Mouse (Mus musculus): Measurements from ENCODE around the gene Maea. TPM values are rescaled to one million over a fixed set of nuclear protein-coding genes. Genes with fewer than 3 reads are reported as not detected.

The Maea gene
- total RNA-seq, 1 experiment, result 90.2 TPM

GRCm38 (mm10) chr5:33351556-33352272 is 16.4 kb downstream of the Maea start:
- no peak for TF ChIP-seq HCFC1 (IDR thresholded peaks at IDR 0.05; ENCODE audit: borderline replicate concordance, insufficient read depth, low read length)
- TF ChIP-seq MAFK (IDR thresholded peaks at IDR 0.05; ENCODE audit: insufficient read depth, low read depth, low read length), result no peak
- TF ChIP-seq ZNF384 (IDR thresholded peaks at IDR 0.05; ENCODE audit: low read depth, low read length), result no peak
- no peak for TF ChIP-seq CHD2 (IDR thresholded peaks at IDR 0.05; ENCODE audit: low read depth, low read length)
- TF ChIP-seq ZC3H11A (IDR thresholded peaks at IDR 0.05; ENCODE audit: borderline replicate concordance, low read depth, low read length), result no peak
- in situ Hi-C loops (cut with MboI; ENCODE audit: low sequenced_read_pairs in 2 of 2, unreplicated experiment in 2 of 2), result no loop called here
- Histone ChIP-seq H3K36me3 (ENCODE audit: control insufficient read depth, insufficient read depth, low read length, poor library complexity, severe bottlenecking) (no peaks in the 10 kb centered on the region), H3K4me3 (ENCODE audit: insufficient read depth in 1 of 2, low read depth in 1 of 2, low read length in 2 of 2, poor library complexity in 1 of 2, severe bottlenecking in 1 of 2) (no peak overlapping the region), H3K9me3 (ENCODE audit: control insufficient read depth, insufficient read depth, low read depth, low read length) (no peaks in the 10 kb centered on the region), H3K4me1 (ENCODE audit: control insufficient read depth in 2 of 2, insufficient read depth in 2 of 2, low read length in 2 of 2, poor library complexity in 1 of 2) (peaks cover 0 to 7% of the 10 kb centered on the region in 2 experiments; a peak in 2 of 4 replicates), H3K27ac (ENCODE audit: insufficient read depth, low read depth, low read length, poor library complexity, severe bottlenecking) (no peak overlapping the region), H3K9ac (ENCODE audit: insufficient read depth, low read depth, low read length, poor library complexity, severe bottlenecking) (no peak overlapping the region)
- DNase-seq (ENCODE audit: low read depth, low spot score), result no peak

- H3K27ac ChIP-seq (ENCODE audit: insufficient read depth, low read depth, low read length, poor library complexity, severe bottlenecking), result no peak overlapping the region
- in situ Hi-C loops (cut with MboI; ENCODE audit: low sequenced_read_pairs in 2 of 2, unreplicated experiment in 2 of 2), result no loop called here
- H3K4me3 ChIP-seq (ENCODE audit: insufficient read depth in 1 of 2, low read depth in 1 of 2, low read length in 2 of 2, poor library complexity in 1 of 2, severe bottlenecking in 1 of 2), result no peak overlapping the region
- H3K4me1 ChIP-seq (ENCODE audit: control insufficient read depth in 2 of 2, insufficient read depth in 2 of 2, low read length in 2 of 2, poor library complexity in 1 of 2), result peaks cover 0 to 7% of the 10 kb centered on the region in 2 experiments; a peak in 2 of 4 replicates
- H3K9ac ChIP-seq (ENCODE audit: insufficient read depth, low read depth, low read length, poor library complexity, severe bottlenecking), result no peak overlapping the region
- H3K9me3 ChIP-seq (ENCODE audit: control insufficient read depth, insufficient read depth, low read depth, low read length), result no peaks in the 10 kb centered on the region
- no peak for DNase-seq (ENCODE audit: low read depth, low spot score)
- TF ChIP-seq MAFK (IDR thresholded peaks at IDR 0.05; ENCODE audit: insufficient read depth, low read depth, low read length) (no peak), ZNF384 (IDR thresholded peaks at IDR 0.05; ENCODE audit: low read depth, low read length) (no peak), ZC3H11A (IDR thresholded peaks at IDR 0.05; ENCODE audit: borderline replicate concordance, low read depth, low read length) (no peak), HCFC1 (IDR thresholded peaks at IDR 0.05; ENCODE audit: borderline replicate concordance, insufficient read depth, low read length) (no peak), CHD2 (IDR thresholded peaks at IDR 0.05; ENCODE audit: low read depth, low read length) (no peak)
- no peaks in the 10 kb centered on the region for H3K36me3 ChIP-seq (ENCODE audit: control insufficient read depth, insufficient read depth, low read length, poor library complexity, severe bottlenecking)
Measured at GRCm38 (mm10) chr5:33352273-33352645, 16.9 kb downstream of the Maea start.

- TF ChIP-seq HCFC1 (IDR thresholded peaks at IDR 0.05; ENCODE audit: borderline replicate concordance, insufficient read depth, low read length), result no peak
- TF ChIP-seq MAFK (IDR thresholded peaks at IDR 0.05; ENCODE audit: insufficient read depth, low read depth, low read length), result no peak
- no peak for TF ChIP-seq ZNF384 (IDR thresholded peaks at IDR 0.05; ENCODE audit: low read depth, low read length)
- TF ChIP-seq ZC3H11A (IDR thresholded peaks at IDR 0.05; ENCODE audit: borderline replicate concordance, low read depth, low read length), result no peak
- TF ChIP-seq CHD2 (IDR thresholded peaks at IDR 0.05; ENCODE audit: low read depth, low read length), result no peak
- DNase-seq (ENCODE audit: low read depth, low spot score), result no peak
- Histone ChIP-seq H3K9ac (ENCODE audit: insufficient read depth, low read depth, low read length, poor library complexity, severe bottlenecking) (no peak overlapping the region), H3K27ac (ENCODE audit: insufficient read depth, low read depth, low read length, poor library complexity, severe bottlenecking) (no peak overlapping the region), H3K4me3 (ENCODE audit: insufficient read depth in 1 of 2, low read depth in 1 of 2, low read length in 2 of 2, poor library complexity in 1 of 2, severe bottlenecking in 1 of 2) (no peak overlapping the region), H3K36me3 (ENCODE audit: control insufficient read depth, insufficient read depth, low read length, poor library complexity, severe bottlenecking) (no peaks in the 10 kb centered on the region), H3K9me3 (ENCODE audit: control insufficient read depth, insufficient read depth, low read depth, low read length) (no peaks in the 10 kb centered on the region), H3K4me1 (ENCODE audit: control insufficient read depth in 2 of 2, insufficient read depth in 2 of 2, low read length in 2 of 2, poor library complexity in 1 of 2) (peaks cover 0 to 7% of the 10 kb centered on the region in 2 experiments; a peak in 2 of 4 replicates)
- in situ Hi-C loops (cut with MboI; ENCODE audit: low sequenced_read_pairs in 2 of 2, unreplicated experiment in 2 of 2), result no loop called here
Measured at GRCm38 (mm10) chr5:33353011-33353410, 17.7 kb downstream of the Maea start.

GRCm38 (mm10) chr5:33357494-33357893 is 22.2 kb downstream of the Maea start:
- no peak for TF ChIP-seq ZC3H11A (IDR thresholded peaks at IDR 0.05; ENCODE audit: borderline replicate concordance, low read depth, low read length)
- TF ChIP-seq MAFK (IDR thresholded peaks at IDR 0.05; ENCODE audit: insufficient read depth, low read depth, low read length), result no peak
- no peak for TF ChIP-seq HCFC1 (IDR thresholded peaks at IDR 0.05; ENCODE audit: borderline replicate concordance, insufficient read depth, low read length)
- no peak for TF ChIP-seq CHD2 (IDR thresholded peaks at IDR 0.05; ENCODE audit: low read depth, low read length)
- TF ChIP-seq ZNF384 (IDR thresholded peaks at IDR 0.05; ENCODE audit: low read depth, low read length), result no peak
- H3K9me3 ChIP-seq (ENCODE audit: control insufficient read depth, insufficient read depth, low read depth, low read length), result no peaks in the 10 kb centered on the region
- H3K27ac ChIP-seq (ENCODE audit: insufficient read depth, low read depth, low read length, poor library complexity, severe bottlenecking), result no peak overlapping the region
- in situ Hi-C loops (cut with MboI; ENCODE audit: low sequenced_read_pairs in 2 of 2, unreplicated experiment in 2 of 2), result no loop called here
- peaks cover 0 to 1% of the 10 kb centered on the region in 2 experiments; a peak in 1 of 4 replicates for H3K4me1 ChIP-seq (ENCODE audit: control insufficient read depth in 2 of 2, insufficient read depth in 2 of 2, low read length in 2 of 2, poor library complexity in 1 of 2)
- DNase-seq (ENCODE audit: low read depth, low spot score), result no peak
- no peak overlapping the region for H3K9ac ChIP-seq (ENCODE audit: insufficient read depth, low read depth, low read length, poor library complexity, severe bottlenecking)
- H3K4me3 ChIP-seq (ENCODE audit: insufficient read depth in 1 of 2, low read depth in 1 of 2, low read length in 2 of 2, poor library complexity in 1 of 2, severe bottlenecking in 1 of 2), result no peak overlapping the region
- peaks cover 16% of the 10 kb centered on the region for H3K36me3 ChIP-seq (ENCODE audit: control insufficient read depth, insufficient read depth, low read length, poor library complexity, severe bottlenecking)

Measured in ES-E14 (cell line).